Mouse (Mus musculus): ENCODE measurements around the gene Diras2. TPM values are rescaled to one million over a fixed set of nuclear protein-coding genes. Genes with fewer than 3 reads are reported as not detected.

Diras2 gene
- total and polyA plus RNA-seq, 3 experiments = 0.05 TPM; not detected in 2

DNA sequence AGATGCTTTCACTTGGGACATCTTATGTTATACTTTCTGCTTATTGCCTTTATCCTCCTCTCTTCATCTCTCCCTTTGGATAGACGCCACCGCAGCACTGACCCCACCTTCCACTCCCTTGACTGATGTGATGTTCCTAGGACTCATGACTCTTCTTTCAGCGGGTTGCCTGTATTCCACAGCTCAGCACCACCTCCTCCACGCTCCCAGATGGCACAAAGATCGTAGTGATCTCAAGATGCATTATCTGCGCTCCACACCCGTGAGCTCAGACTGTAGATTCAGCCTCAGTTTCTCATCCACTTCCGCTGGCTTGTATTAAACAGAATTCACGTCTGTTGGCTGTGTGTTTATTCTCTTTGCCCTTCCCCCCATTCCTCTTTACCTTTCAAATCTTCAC lies 23.6 kb upstream of the Diras2 start:
- Histone ChIP-seq H3K4me3 (ENCODE audit: low read depth, low read length) (no peak overlapping the region), H3K27me3 (ENCODE audit: insufficient read depth, low read length) (no peaks in the 10 kb centered on the region), H3K4me1 (ENCODE audit: insufficient read depth, low read depth, low read length) (no peaks in the 10 kb centered on the region), H3K9me3 (replicated peaks) (peaks cover 62% of the 10 kb centered on the region), H3K36me3 (replicated peaks) (no peaks in the 10 kb centered on the region)
- ATAC-seq (ENCODE audit: extremely low read depth, insufficient number of reproducible peaks, low FRiP score, poor library complexity, severe bottlenecking) (no peak), DNase-seq (ENCODE audit: low spot score) (no peak)
- TF ChIP-seq POLR2AphosphoS5 (IDR thresholded peaks at IDR 0.05; ENCODE audit: insufficient replicate concordance, low read depth, low read length) = no peak
- no peak for TF ChIP-seq CTCF (IDR thresholded peaks at IDR 0.05; ENCODE audit: low read depth, low read length)
- TF ChIP-seq GATA2 (IDR thresholded peaks at IDR 0.05; ENCODE audit: borderline replicate concordance, low read depth, low read length) = no peak
- no peak for TF ChIP-seq TAL1 (conservative IDR thresholded peaks at IDR 0.05; ENCODE audit: low read depth, low read length)
- no peak for TF ChIP-seq GATA1 (IDR thresholded peaks at IDR 0.05; ENCODE audit: borderline replicate concordance, low read length)

DNA sequence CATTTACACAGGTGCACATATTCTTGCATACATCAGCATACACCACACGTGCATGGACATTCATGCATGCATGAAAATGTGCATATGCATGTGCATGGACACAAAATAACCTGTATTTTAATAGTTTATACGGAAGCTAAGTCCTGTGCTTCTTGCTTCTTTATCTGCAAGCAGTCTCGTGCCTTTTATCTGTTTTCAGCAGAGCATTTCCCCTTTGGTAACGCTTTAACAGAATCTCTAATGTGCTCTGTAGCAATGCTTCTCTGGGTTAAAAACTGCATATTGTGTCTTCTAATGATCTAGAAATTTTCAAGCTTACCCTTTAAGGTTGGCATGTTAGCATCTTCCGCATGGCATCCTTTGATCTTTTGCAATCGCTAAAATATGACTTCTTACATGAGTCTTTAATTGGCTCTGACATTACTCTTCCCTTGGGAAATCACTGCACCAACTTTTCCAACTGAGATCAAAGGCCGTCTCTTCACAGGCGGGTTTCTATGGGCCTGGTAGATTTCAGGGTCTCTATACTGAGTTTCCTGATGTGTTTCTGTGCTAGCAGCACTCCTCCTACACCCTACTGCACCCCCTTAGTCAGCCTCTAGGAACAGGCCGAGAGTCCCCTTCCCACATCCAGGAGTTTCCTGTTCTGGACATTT lies 21.9 kb upstream of the Diras2 start:
- no peaks in the 10 kb centered on the region for H3K4me1 ChIP-seq (ENCODE audit: insufficient read depth, low read depth, low read length)
- H3K4me3 ChIP-seq (ENCODE audit: low read depth, low read length) = no peak overlapping the region
- no peak for ATAC-seq (ENCODE audit: extremely low read depth, insufficient number of reproducible peaks, low FRiP score, poor library complexity, severe bottlenecking)
- no peaks in the 10 kb centered on the region for H3K27me3 ChIP-seq (ENCODE audit: insufficient read depth, low read length)
- no peak for DNase-seq (ENCODE audit: low spot score)
- no peaks in the 10 kb centered on the region for H3K36me3 ChIP-seq (replicated peaks)
- peaks cover 73% of the 10 kb centered on the region for H3K9me3 ChIP-seq (replicated peaks)
- TF ChIP-seq TAL1 (conservative IDR thresholded peaks at IDR 0.05; ENCODE audit: low read depth, low read length) = no peak
- TF ChIP-seq GATA1 (IDR thresholded peaks at IDR 0.05; ENCODE audit: borderline replicate concordance, low read length) = no peak
- no peak for TF ChIP-seq CTCF (IDR thresholded peaks at IDR 0.05; ENCODE audit: low read depth, low read length)
- TF ChIP-seq GATA2 (IDR thresholded peaks at IDR 0.05; ENCODE audit: borderline replicate concordance, low read depth, low read length) = no peak
- no peak for TF ChIP-seq POLR2AphosphoS5 (IDR thresholded peaks at IDR 0.05; ENCODE audit: insufficient replicate concordance, low read depth, low read length)

DNA sequence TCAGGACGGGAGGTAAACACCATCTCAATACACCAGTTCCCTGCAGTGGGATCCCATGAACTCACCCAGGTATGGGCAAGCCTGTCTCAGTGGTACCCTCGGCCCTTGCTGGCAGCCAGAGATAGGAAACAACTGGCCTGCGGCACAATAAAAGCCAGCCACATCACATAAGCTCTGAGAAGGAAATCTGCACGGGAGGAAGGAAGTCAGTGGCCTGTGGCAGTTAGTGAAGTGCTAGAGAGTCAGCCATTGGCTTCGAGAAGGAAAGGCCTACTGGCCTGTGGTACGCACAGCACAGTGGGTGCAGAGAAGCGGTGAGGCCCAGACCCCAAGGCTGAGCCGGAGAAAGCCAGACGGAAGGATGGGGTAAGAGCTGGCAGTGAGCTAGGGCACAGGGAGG lies 20.2 kb upstream of the Diras2 start:
- DNase-seq (ENCODE audit: low spot score) = no peak

DNA sequence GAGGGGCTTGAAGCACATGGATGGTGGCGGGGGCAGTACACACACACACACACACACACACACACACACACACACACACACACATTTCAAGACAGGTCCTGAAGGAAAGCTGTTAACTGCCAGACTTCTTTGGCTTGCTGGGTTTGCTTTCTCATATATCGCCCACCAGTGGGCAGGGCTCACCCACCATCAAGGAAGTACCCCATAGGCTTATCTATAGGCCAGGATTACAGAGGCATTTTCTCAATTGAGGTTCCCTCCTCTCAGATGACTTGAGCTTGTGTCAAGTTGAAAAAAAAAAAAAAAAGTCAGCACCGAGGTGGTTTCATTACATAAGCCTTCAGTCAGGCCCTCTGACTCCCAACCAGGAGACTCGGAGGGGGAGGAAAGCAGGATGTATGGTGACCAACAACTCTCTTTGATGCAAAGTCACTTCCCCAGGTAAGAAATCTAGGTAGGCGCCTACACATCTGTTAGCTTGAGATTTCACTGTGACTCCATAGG lies 19.7 kb upstream of the Diras2 start:
- TF ChIP-seq CTCF (IDR thresholded peaks at IDR 0.05; ENCODE audit: low read depth, low read length) = no peak
- TF ChIP-seq GATA1 (IDR thresholded peaks at IDR 0.05; ENCODE audit: borderline replicate concordance, low read length) = no peak
- no peak for TF ChIP-seq TAL1 (conservative IDR thresholded peaks at IDR 0.05; ENCODE audit: low read depth, low read length)
- no peak for TF ChIP-seq POLR2AphosphoS5 (IDR thresholded peaks at IDR 0.05; ENCODE audit: insufficient replicate concordance, low read depth, low read length)
- TF ChIP-seq GATA2 (IDR thresholded peaks at IDR 0.05; ENCODE audit: borderline replicate concordance, low read depth, low read length) = no peak
- DNase-seq (ENCODE audit: low spot score) (no peak), ATAC-seq (ENCODE audit: extremely low read depth, insufficient number of reproducible peaks, low FRiP score, poor library complexity, severe bottlenecking) (no peak)
- H3K36me3 ChIP-seq (replicated peaks) = no peaks in the 10 kb centered on the region
- peaks cover 77% of the 10 kb centered on the region for H3K9me3 ChIP-seq (replicated peaks)
- H3K4me3 ChIP-seq (ENCODE audit: low read depth, low read length) = no peak overlapping the region
- no peaks in the 10 kb centered on the region for H3K27me3 ChIP-seq (ENCODE audit: insufficient read depth, low read length)
- H3K4me1 ChIP-seq (ENCODE audit: insufficient read depth, low read depth, low read length) = no peaks in the 10 kb centered on the region

More for the DNA sequence above, 20.2 kb upstream of the Diras2 start:
- Histone ChIP-seq H3K36me3 (replicated peaks) (no peaks in the 10 kb centered on the region), H3K27me3 (ENCODE audit: insufficient read depth, low read length) (no peaks in the 10 kb centered on the region), H3K4me3 (ENCODE audit: low read depth, low read length) (no peak overlapping the region), H3K9me3 (replicated peaks) (peaks cover 76% of the 10 kb centered on the region), H3K4me1 (ENCODE audit: insufficient read depth, low read depth, low read length) (no peaks in the 10 kb centered on the region)
- TF ChIP-seq POLR2AphosphoS5 (IDR thresholded peaks at IDR 0.05; ENCODE audit: insufficient replicate concordance, low read depth, low read length) (no peak), CTCF (IDR thresholded peaks at IDR 0.05; ENCODE audit: low read depth, low read length) (no peak), TAL1 (conservative IDR thresholded peaks at IDR 0.05; ENCODE audit: low read depth, low read length) (no peak), GATA1 (IDR thresholded peaks at IDR 0.05; ENCODE audit: borderline replicate concordance, low read length) (no peak), GATA2 (IDR thresholded peaks at IDR 0.05; ENCODE audit: borderline replicate concordance, low read depth, low read length) (no peak)
- no peak for ATAC-seq (ENCODE audit: extremely low read depth, insufficient number of reproducible peaks, low FRiP score, poor library complexity, severe bottlenecking)

DNA sequence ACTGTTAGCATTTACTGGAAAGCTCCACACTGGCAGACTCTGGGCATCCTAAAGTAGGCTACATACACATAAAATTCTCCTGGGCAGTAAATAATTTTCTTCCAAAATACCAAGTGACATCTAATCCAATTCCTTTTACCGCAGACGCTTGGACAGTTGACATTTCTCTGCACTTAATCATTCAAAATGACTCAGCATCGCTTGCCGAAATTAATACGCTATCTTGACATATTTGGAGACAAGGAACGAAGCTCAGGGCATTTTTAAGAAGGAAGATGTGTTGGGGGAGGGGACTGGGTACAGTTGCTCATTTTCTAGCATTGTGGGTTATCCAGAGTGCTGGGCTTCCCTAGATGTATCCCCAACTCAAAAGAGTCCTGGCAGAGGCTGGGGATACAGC lies 15.2 kb upstream of the Diras2 start:
- no peak for ATAC-seq (ENCODE audit: extremely low read depth, insufficient number of reproducible peaks, low FRiP score, poor library complexity, severe bottlenecking)
- no peak for DNase-seq (ENCODE audit: low spot score)
- Histone ChIP-seq H3K27me3 (ENCODE audit: insufficient read depth, low read length) (no peaks in the 10 kb centered on the region), H3K9me3 (replicated peaks) (peaks cover 84% of the 10 kb centered on the region), H3K4me1 (ENCODE audit: insufficient read depth, low read depth, low read length) (no peaks in the 10 kb centered on the region), H3K4me3 (ENCODE audit: low read depth, low read length) (no peak overlapping the region), H3K36me3 (replicated peaks) (no peaks in the 10 kb centered on the region)
- TF ChIP-seq GATA2 (IDR thresholded peaks at IDR 0.05; ENCODE audit: borderline replicate concordance, low read depth, low read length) (no peak), POLR2AphosphoS5 (IDR thresholded peaks at IDR 0.05; ENCODE audit: insufficient replicate concordance, low read depth, low read length) (no peak), GATA1 (IDR thresholded peaks at IDR 0.05; ENCODE audit: borderline replicate concordance, low read length) (no peak), TAL1 (conservative IDR thresholded peaks at IDR 0.05; ENCODE audit: low read depth, low read length) (no peak), CTCF (IDR thresholded peaks at IDR 0.05; ENCODE audit: low read depth, low read length) (no peak)

DNA sequence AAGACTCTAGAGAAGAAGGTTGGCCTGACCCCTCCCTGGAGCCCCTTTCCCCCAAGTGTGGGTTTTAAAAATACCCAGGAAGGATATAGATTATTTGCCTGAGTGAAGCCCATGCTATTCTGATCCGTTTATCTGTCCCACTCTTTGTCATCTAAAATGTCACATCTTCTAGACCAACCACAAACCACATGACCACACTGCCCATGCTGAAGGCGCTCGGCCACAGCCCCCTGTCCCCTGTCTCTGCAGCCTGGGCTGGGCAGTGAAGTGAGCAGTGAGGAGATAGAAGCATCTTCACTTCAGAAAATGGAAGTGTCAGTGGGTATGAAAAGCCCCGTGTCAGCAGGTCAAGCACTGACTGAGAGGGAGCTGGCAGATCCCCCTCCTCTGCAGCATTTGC lies 11.6 kb upstream of the Diras2 start:
- H3K27me3 ChIP-seq (ENCODE audit: insufficient read depth, low read length) = no peaks in the 10 kb centered on the region
- H3K36me3 ChIP-seq (replicated peaks) = no peaks in the 10 kb centered on the region
- H3K9me3 ChIP-seq (replicated peaks) = peaks cover 80% of the 10 kb centered on the region
- ATAC-seq (ENCODE audit: extremely low read depth, insufficient number of reproducible peaks, low FRiP score, poor library complexity, severe bottlenecking) (no peak), DNase-seq (ENCODE audit: low spot score) (no peak)
- TF ChIP-seq GATA1 (IDR thresholded peaks at IDR 0.05; ENCODE audit: borderline replicate concordance, low read length) (no peak), CTCF (IDR thresholded peaks at IDR 0.05; ENCODE audit: low read depth, low read length) (no peak), TAL1 (conservative IDR thresholded peaks at IDR 0.05; ENCODE audit: low read depth, low read length) (no peak), GATA2 (IDR thresholded peaks at IDR 0.05; ENCODE audit: borderline replicate concordance, low read depth, low read length) (no peak), POLR2AphosphoS5 (IDR thresholded peaks at IDR 0.05; ENCODE audit: insufficient replicate concordance, low read depth, low read length) (no peak)
- H3K4me1 ChIP-seq (ENCODE audit: insufficient read depth, low read depth, low read length) = no peaks in the 10 kb centered on the region
- no peak overlapping the region for H3K4me3 ChIP-seq (ENCODE audit: low read depth, low read length)
